Mouse (Mus musculus): Measurements from ENCODE around the gene Habp4. TPM values are rescaled to one million over a fixed set of nuclear protein-coding genes. Genes with fewer than 3 reads are reported as not detected.

Habp4 gene
- polyA plus RNA-seq, 1 experiment from 2014 or later, result 20.1 TPM

- Histone ChIP-seq H3K4me2 (ENCODE audit: low read length) (no peak overlapping the region), H3K9ac (ENCODE audit: low read length) (no peak overlapping the region), H3K4me1 (replicated peaks; ENCODE audit: control insufficient read depth, insufficient read depth, low read length) (no peaks in the 10 kb centered on the region), H3K9me3 (ENCODE audit: control insufficient read depth, low read length) (no peaks in the 10 kb centered on the region), H3K27ac (ENCODE audit: low read depth) (no peak overlapping the region), H3K27me3 (replicated peaks; ENCODE audit: control insufficient read depth, insufficient read depth, low read length) (no peaks in the 10 kb centered on the region), H3K36me3 (ENCODE audit: control insufficient read depth, insufficient read depth, low read length) (peaks cover 45% of the 10 kb centered on the region), H3K4me3 (ENCODE audit: low read depth, low read length) (no peak overlapping the region)
- ATAC-seq (replicated peaks; ENCODE audit: low FRiP score, low TSS enrichment, low read depth), result no peak
- WGBS, result 88% methylated on average over 2 of the region's 2 CpGs
- DNase-seq (ENCODE audit: low spot score), result no peak
These were observed 20.5 kb downstream of the Habp4 start for GRCm38 (mm10) chr13:64182091-64182490.

GRCm38 (mm10) chr13:64183583-64183982, 22.0 kb downstream of the Habp4 start:
- DNase-seq (ENCODE audit: low spot score) (no peak), ATAC-seq (replicated peaks; ENCODE audit: low FRiP score, low TSS enrichment, low read depth) (no peak)
- Histone ChIP-seq H3K9ac (ENCODE audit: low read length) (no peak overlapping the region), H3K4me2 (ENCODE audit: low read length) (no peak overlapping the region), H3K4me1 (replicated peaks; ENCODE audit: control insufficient read depth, insufficient read depth, low read length) (no peaks in the 10 kb centered on the region), H3K36me3 (ENCODE audit: control insufficient read depth, insufficient read depth, low read length) (peaks cover 41% of the 10 kb centered on the region), H3K9me3 (ENCODE audit: control insufficient read depth, low read length) (no peaks in the 10 kb centered on the region), H3K4me3 (ENCODE audit: low read depth, low read length) (no peak overlapping the region), H3K27me3 (replicated peaks; ENCODE audit: control insufficient read depth, insufficient read depth, low read length) (no peaks in the 10 kb centered on the region), H3K27ac (ENCODE audit: low read depth) (no peak overlapping the region)
- WGBS, result 78% methylated on average over 4 of the region's 4 CpGs

DNA sequence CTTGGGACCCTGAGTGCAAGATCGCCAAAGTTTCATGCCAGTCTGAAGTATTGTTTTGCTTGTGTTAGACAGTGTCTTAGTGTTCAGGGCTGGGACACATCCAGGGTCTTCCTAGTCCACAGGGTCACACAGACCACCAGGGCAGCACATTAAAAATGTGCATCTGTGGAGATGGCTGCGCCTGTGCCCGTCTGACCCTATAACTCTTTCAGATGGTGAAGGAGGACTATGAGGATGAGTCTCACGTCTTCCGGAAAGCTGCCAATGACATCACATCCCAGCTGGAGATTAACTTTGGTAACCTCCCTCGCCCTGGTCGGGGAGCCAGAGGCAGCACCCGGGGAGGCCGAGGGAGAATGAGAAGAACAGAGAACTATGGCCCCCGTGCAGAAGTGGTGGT, 22.7 kb downstream of the Habp4 start:
- Histone ChIP-seq H3K36me3 (ENCODE audit: control insufficient read depth, insufficient read depth, low read length) (peaks cover 33% of the 10 kb centered on the region), H3K4me3 (ENCODE audit: low read depth, low read length) (no peak overlapping the region), H3K4me2 (ENCODE audit: low read length) (no peak overlapping the region), H3K9me3 (ENCODE audit: control insufficient read depth, low read length) (no peaks in the 10 kb centered on the region), H3K9ac (ENCODE audit: low read length) (no peak overlapping the region), H3K27me3 (replicated peaks; ENCODE audit: control insufficient read depth, insufficient read depth, low read length) (no peaks in the 10 kb centered on the region), H3K4me1 (replicated peaks; ENCODE audit: control insufficient read depth, insufficient read depth, low read length) (no peaks in the 10 kb centered on the region), H3K27ac (ENCODE audit: low read depth) (no peak overlapping the region)
- ATAC-seq (replicated peaks; ENCODE audit: low FRiP score, low TSS enrichment, low read depth) (no peak), DNase-seq (ENCODE audit: low spot score) (no peak)
- WGBS, result 83% methylated on average over 10 of the region's 10 CpGs

DNA sequence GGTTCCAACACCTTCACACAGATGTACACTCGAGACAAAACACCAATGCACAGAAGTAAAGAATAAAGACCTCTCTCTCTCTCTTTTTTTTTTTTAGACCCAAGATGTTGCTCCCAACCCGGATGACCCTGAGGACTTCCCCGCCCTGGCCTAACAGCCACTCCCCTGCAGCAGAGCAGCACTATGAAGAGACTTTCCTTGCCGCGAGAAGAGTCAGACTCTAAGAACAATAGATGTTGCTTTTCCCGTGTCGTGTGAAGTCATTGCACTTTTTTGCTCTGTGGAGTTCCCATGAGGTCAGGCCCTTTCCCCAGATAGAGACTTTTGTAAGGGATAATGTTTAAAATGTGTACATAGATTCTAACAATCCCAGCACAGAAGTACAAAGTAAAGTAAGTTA, 23.6 kb downstream of the Habp4 start:
- Histone ChIP-seq H3K27me3 (replicated peaks; ENCODE audit: control insufficient read depth, insufficient read depth, low read length) (no peaks in the 10 kb centered on the region), H3K36me3 (ENCODE audit: control insufficient read depth, insufficient read depth, low read length) (peaks cover 33% of the 10 kb centered on the region), H3K4me3 (ENCODE audit: low read depth, low read length) (no peak overlapping the region), H3K4me1 (replicated peaks; ENCODE audit: control insufficient read depth, insufficient read depth, low read length) (no peaks in the 10 kb centered on the region), H3K27ac (ENCODE audit: low read depth) (no peak overlapping the region), H3K9me3 (ENCODE audit: control insufficient read depth, low read length) (no peaks in the 10 kb centered on the region), H3K4me2 (ENCODE audit: low read length) (no peak overlapping the region), H3K9ac (ENCODE audit: low read length) (no peak overlapping the region)
- WGBS, result 77% methylated on average over 7 of the region's 7 CpGs
- DNase-seq (ENCODE audit: low spot score), result no peak
- ATAC-seq (replicated peaks; ENCODE audit: low FRiP score, low TSS enrichment, low read depth), result no peak

GRCm38 (mm10) chr13:64185586-64185985, 24.0 kb downstream of the Habp4 start:
- 95% methylated on average over 9 of the region's 9 CpGs for WGBS
- Histone ChIP-seq H3K4me3 (ENCODE audit: low read depth, low read length) (no peak overlapping the region), H3K4me1 (replicated peaks; ENCODE audit: control insufficient read depth, insufficient read depth, low read length) (no peaks in the 10 kb centered on the region), H3K36me3 (ENCODE audit: control insufficient read depth, insufficient read depth, low read length) (peaks cover 33% of the 10 kb centered on the region), H3K9ac (ENCODE audit: low read length) (no peak overlapping the region), H3K9me3 (ENCODE audit: control insufficient read depth, low read length) (no peaks in the 10 kb centered on the region), H3K27ac (ENCODE audit: low read depth) (no peak overlapping the region), H3K27me3 (replicated peaks; ENCODE audit: control insufficient read depth, insufficient read depth, low read length) (no peaks in the 10 kb centered on the region), H3K4me2 (ENCODE audit: low read length) (no peak overlapping the region)
- no peak for DNase-seq (ENCODE audit: low spot score)
- no peak for ATAC-seq (replicated peaks; ENCODE audit: low FRiP score, low TSS enrichment, low read depth)

GRCm38 (mm10) chr13:64186516-64186915, 24.9 kb downstream of the Habp4 start:
- no peaks in the 10 kb centered on the region for H3K27me3 ChIP-seq (replicated peaks; ENCODE audit: control insufficient read depth, insufficient read depth, low read length)
- 96% methylated on average over 4 of the region's 4 CpGs for WGBS
- no peak overlapping the region for H3K9ac ChIP-seq (ENCODE audit: low read length)
- H3K36me3 ChIP-seq (ENCODE audit: control insufficient read depth, insufficient read depth, low read length), result peaks cover 33% of the 10 kb centered on the region
- DNase-seq (ENCODE audit: low spot score), result no peak
- no peak overlapping the region for H3K4me3 ChIP-seq (ENCODE audit: low read depth, low read length)
- ATAC-seq (replicated peaks; ENCODE audit: low FRiP score, low TSS enrichment, low read depth), result no peak
- no peaks in the 10 kb centered on the region for H3K9me3 ChIP-seq (ENCODE audit: control insufficient read depth, low read length)
- no peaks in the 10 kb centered on the region for H3K4me1 ChIP-seq (replicated peaks; ENCODE audit: control insufficient read depth, insufficient read depth, low read length)
- H3K4me2 ChIP-seq (ENCODE audit: low read length), result no peak overlapping the region
- no peak overlapping the region for H3K27ac ChIP-seq (ENCODE audit: low read depth)

GRCm38 (mm10) chr13:64187065-64187464, 25.4 kb downstream of the Habp4 start:
- no peak overlapping the region for H3K4me2 ChIP-seq (ENCODE audit: low read length)
- no peaks in the 10 kb centered on the region for H3K4me1 ChIP-seq (replicated peaks; ENCODE audit: control insufficient read depth, insufficient read depth, low read length)
- no peak for DNase-seq (ENCODE audit: low spot score)
- H3K9ac ChIP-seq (ENCODE audit: low read length), result no peak overlapping the region
- ATAC-seq (replicated peaks; ENCODE audit: low FRiP score, low TSS enrichment, low read depth), result no peak
- H3K4me3 ChIP-seq (ENCODE audit: low read depth, low read length), result no peak overlapping the region
- no peaks in the 10 kb centered on the region for H3K9me3 ChIP-seq (ENCODE audit: control insufficient read depth, low read length)
- H3K36me3 ChIP-seq (ENCODE audit: control insufficient read depth, insufficient read depth, low read length), result peaks cover 32% of the 10 kb centered on the region
- H3K27ac ChIP-seq (ENCODE audit: low read depth), result no peak overlapping the region
- no peaks in the 10 kb centered on the region for H3K27me3 ChIP-seq (replicated peaks; ENCODE audit: control insufficient read depth, insufficient read depth, low read length)

GRCm38 (mm10) chr13:64197899-64198298, 36.3 kb downstream of the Habp4 start:
- 82% methylated on average over 6 of the region's 6 CpGs for WGBS
- Histone ChIP-seq H3K4me1 (replicated peaks; ENCODE audit: control insufficient read depth, insufficient read depth, low read length) (no peaks in the 10 kb centered on the region), H3K27ac (ENCODE audit: low read depth) (no peak overlapping the region), H3K4me2 (ENCODE audit: low read length) (no peak overlapping the region), H3K4me3 (ENCODE audit: low read depth, low read length) (no peak overlapping the region), H3K27me3 (replicated peaks; ENCODE audit: control insufficient read depth, insufficient read depth, low read length) (no peaks in the 10 kb centered on the region), H3K9me3 (ENCODE audit: control insufficient read depth, low read length) (no peaks in the 10 kb centered on the region), H3K36me3 (ENCODE audit: control insufficient read depth, insufficient read depth, low read length) (peaks cover 8% of the 10 kb centered on the region), H3K9ac (ENCODE audit: low read length) (no peak overlapping the region)
- ATAC-seq (replicated peaks; ENCODE audit: low FRiP score, low TSS enrichment, low read depth) (no peak), DNase-seq (ENCODE audit: low spot score) (no peak)

- Histone ChIP-seq H3K27me3 (replicated peaks; ENCODE audit: control insufficient read depth, insufficient read depth, low read length) (no peaks in the 10 kb centered on the region), H3K4me2 (ENCODE audit: low read length) (no peak overlapping the region), H3K27ac (ENCODE audit: low read depth) (no peak overlapping the region), H3K4me3 (ENCODE audit: low read depth, low read length) (no peak overlapping the region), H3K9me3 (ENCODE audit: control insufficient read depth, low read length) (no peaks in the 10 kb centered on the region), H3K4me1 (replicated peaks; ENCODE audit: control insufficient read depth, insufficient read depth, low read length) (no peaks in the 10 kb centered on the region), H3K36me3 (ENCODE audit: control insufficient read depth, insufficient read depth, low read length) (peaks cover 8% of the 10 kb centered on the region), H3K9ac (ENCODE audit: low read length) (no peak overlapping the region)
- ATAC-seq (replicated peaks; ENCODE audit: low FRiP score, low TSS enrichment, low read depth) (no peak), DNase-seq (ENCODE audit: low spot score) (no peak)
- WGBS, result 91% methylated on average over 4 of the region's 4 CpGs
These were observed 36.7 kb downstream of the Habp4 start for GRCm38 (mm10) chr13:64198310-64198709.

Measured in intestine, embryonic 14.5 days (tissue).